Mouse (Mus musculus) limb, embryonic 15.5 days (tissue): ENCODE measurements around the gene Fndc8. TPM values are rescaled to one million over a fixed set of nuclear protein-coding genes. Genes with fewer than 3 reads are reported as not detected.
"Not testable (repeated sequence)": the region's sequence is repeated elsewhere in the genome, so short reads cannot be mapped to it uniquely, and the experiment has no call there.

Source experiments
- ATAC-seq: fragments of 200-750 bp; cut with Nextera tagmentation; 2 replicates; pipeline ENCODE4 v1.8.0; 2017; ENCODE audit warnings: low read depth, moderate TSS enrichment; ENCODE audit not compliant: insufficient number of reproducible peaks, low FRiP score, low TSS enrichment
- H3K27ac ChIP-seq: fragments of 300-500 bp; sonication (generic); 2 replicates; pipeline ENCODE4 v1.5.1; 2015; ENCODE audit warnings: moderate library complexity, mild to moderate bottlenecking, inconsistent platforms
- H3K27me3 ChIP-seq: fragments of 300-500 bp; sonication (generic); 2 replicates; pipeline ENCODE4 v1.6.1; 2015; ENCODE audit warnings: inconsistent platforms
- H3K36me3 ChIP-seq: fragments of 300-500 bp; sonication (generic); 2 replicates; pipeline ENCODE4 v1.6.1; 2015; ENCODE audit warnings: inconsistent platforms
- H3K4me1 ChIP-seq: fragments of 300-500 bp; sonication (generic); 2 replicates; pipeline ENCODE4 v1.6.1; 2015; ENCODE audit warnings: inconsistent platforms
- H3K4me2 ChIP-seq: fragments of 300-500 bp; sonication (generic); 2 replicates; pipeline ENCODE4 v1.6.1; 2015; ENCODE audit warnings: mild to moderate bottlenecking, inconsistent platforms
- H3K4me3 ChIP-seq: fragments of 300-500 bp; sonication (generic); 2 replicates; pipeline ENCODE4 v1.5.1; 2015; ENCODE audit warnings: mild to moderate bottlenecking, inconsistent platforms
- H3K9ac ChIP-seq: fragments of 300-500 bp; sonication (generic); 2 replicates; pipeline ENCODE4 v1.6.1; 2015; ENCODE audit warnings: inconsistent platforms
- H3K9me3 ChIP-seq: fragments of 300-500 bp; sonication (generic); 2 replicates; pipeline ENCODE4 v1.6.1; 2016; ENCODE audit warnings: inconsistent platforms
- WGBS: fragments of 180-500 bp; shearing (Covaris S2); methylation state at CpG from one replicate; pipeline ENCODE4 v1.1.7; 2015; 5-methylcytosine and 5-hydroxymethylcytosine counted together
- polyA plus RNA-seq: library from polyadenylated mRNA; unstranded; fragments of >200 nt; fragmentation: Nextera tagmentation; extraction: Ambion mirVana; gene quantifications from 2 replicates; pipeline ENCODE4 v1.2.1, GENCODE M21; 2015

Fndc8 gene
- polyA plus RNA-seq, 1 experiment from 2014 or later = 0.37 TPM

DNA sequence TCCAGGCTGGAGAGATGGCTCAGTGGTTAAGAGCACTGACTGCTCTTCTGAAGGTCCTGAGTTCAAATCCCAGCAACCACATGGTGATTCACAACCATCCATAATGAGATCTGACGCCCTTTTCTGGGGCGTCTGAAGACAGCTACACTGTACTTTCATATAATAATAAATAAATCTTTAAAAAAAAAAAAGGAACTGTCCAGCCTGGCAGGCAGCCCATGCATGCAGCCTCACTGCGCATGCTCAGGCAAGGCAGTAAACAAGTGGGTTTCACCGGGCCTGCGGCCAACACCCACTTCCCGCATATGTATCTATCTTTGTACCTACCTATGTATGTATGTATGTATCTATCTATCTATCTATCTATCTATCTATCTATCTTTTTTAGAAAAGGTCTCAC lies 32.0 kb downstream of the Fndc8 start:
- not testable (repeated sequence) for ATAC-seq, H3K4me3 ChIP-seq, H3K9ac ChIP-seq, H3K9me3 ChIP-seq, H3K36me3 ChIP-seq, H3K4me1 ChIP-seq, H3K4me2 ChIP-seq, H3K27ac ChIP-seq
- WGBS = 81% methylated on average over 6 of the region's 6 CpGs
- H3K27me3 ChIP-seq = peaks cover 49% of the 10 kb centered on the region

DNA sequence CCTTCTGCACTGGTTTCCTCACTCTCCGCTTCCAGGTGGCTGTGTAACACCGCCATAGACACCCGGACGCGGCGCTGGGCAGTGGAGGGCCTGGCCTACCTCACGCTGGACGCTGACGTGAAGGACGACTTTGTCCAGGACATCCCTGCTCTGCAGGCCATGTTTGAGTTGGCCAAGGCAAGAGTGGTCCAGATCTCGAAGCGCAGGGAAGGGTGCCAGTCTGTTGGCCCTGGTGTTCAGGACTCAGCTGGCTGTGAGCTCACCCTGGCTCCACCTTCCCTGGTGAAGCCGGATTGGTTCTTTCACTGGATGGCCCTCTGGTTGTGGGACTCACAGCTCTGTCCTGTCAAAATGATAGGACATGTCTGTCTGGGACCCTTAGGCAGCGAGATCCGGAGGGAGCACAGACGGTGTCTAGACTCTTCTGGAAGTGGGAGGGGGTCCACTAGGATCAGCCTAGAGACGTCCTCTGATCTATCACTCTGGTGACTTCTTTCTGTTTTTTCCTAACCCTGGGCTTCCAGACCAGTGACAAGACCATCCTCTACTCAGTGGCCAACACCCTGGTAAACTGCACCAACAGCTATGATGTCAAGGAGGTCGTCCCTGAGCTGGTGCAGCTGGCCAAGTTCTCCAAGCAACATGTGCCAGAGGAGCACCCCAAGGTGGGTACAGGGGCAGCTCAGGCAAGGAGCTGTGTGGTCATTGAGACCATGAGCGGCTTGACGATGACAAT lies 37.1 kb downstream of the Fndc8 start:
- Histone ChIP-seq H3K27me3 (peaks cover 63% of the 10 kb centered on the region), H3K36me3 (no peaks in the 10 kb centered on the region), H3K4me2 (no peak overlapping the region), H3K4me3 (no peak overlapping the region), H3K9ac (no peak overlapping the region), H3K4me1 (peaks cover 27% of the 10 kb centered on the region), H3K9me3 (no peaks in the 10 kb centered on the region), H3K27ac (no peak overlapping the region)
- 33% methylated on average over 20 of the region's 20 CpGs for WGBS
- no peak for ATAC-seq

DNA sequence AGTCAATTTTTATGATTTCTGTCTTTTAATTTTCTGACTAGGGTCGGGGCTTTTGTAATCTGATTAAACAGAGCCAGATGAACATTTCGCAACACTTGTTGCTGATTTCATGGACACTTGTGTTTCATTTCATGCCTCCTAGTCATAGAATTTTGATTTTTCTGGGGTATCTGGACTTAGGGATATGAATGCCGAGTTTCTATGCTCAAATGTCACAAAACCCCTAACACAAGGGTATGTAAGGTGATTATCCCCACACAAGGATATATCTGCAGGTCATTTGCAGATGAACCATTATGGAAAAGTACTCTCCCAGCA lies 37.7 kb downstream of the Fndc8 start:
- no peaks in the 10 kb centered on the region for H3K36me3 ChIP-seq
- 39% methylated on average over 3 of the region's 3 CpGs for WGBS
- H3K9ac ChIP-seq = no peak overlapping the region
- no peaks in the 10 kb centered on the region for H3K9me3 ChIP-seq
- H3K27me3 ChIP-seq = peaks cover 69% of the 10 kb centered on the region
- no peak overlapping the region for H3K27ac ChIP-seq
- H3K4me1 ChIP-seq = peaks cover 27% of the 10 kb centered on the region
- H3K4me3 ChIP-seq = no peak overlapping the region
- no peak for ATAC-seq
- no peak overlapping the region for H3K4me2 ChIP-seq

DNA sequence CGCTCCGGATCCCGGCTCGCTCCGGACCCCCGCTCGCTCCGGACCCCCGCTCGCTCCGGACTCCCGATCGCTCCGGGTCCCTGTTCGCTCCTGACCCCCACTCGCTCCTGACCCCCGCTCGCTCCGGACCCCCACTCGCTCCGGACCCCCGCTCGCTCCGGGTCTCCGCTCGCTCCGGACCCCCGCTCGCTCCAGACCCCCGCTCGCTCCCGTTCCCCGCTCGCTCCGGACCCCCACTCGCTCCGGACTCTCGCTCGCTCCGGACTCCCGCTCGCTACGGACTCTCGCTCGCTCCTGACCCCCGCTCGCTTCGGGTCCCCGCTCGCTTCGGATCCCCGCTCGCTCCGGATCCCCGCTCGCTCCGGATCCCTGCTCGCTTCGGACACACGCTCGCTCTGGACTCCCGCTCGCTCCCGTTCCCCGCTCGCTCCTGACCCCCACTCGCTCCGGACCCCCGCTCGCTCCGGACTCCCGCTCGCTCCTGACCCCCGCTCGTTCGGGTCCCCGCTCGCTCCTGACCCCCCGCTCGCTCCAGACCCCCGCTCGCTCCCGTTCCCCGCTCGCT lies 38.5 kb downstream of the Fndc8 start:
- H3K9ac ChIP-seq, H3K9me3 ChIP-seq, ATAC-seq, H3K36me3 ChIP-seq, H3K27ac ChIP-seq: not testable (repeated sequence)
- H3K4me3 ChIP-seq = peak overlapping the region; percentile 43
- H3K4me2 ChIP-seq = peak overlapping the region; percentile 91
- peaks cover 27% of the 10 kb centered on the region for H3K4me1 ChIP-seq
- H3K27me3 ChIP-seq = peaks cover 67% of the 10 kb centered on the region
- 1% methylated on average over 81 of the region's 85 CpGs for WGBS

DNA sequence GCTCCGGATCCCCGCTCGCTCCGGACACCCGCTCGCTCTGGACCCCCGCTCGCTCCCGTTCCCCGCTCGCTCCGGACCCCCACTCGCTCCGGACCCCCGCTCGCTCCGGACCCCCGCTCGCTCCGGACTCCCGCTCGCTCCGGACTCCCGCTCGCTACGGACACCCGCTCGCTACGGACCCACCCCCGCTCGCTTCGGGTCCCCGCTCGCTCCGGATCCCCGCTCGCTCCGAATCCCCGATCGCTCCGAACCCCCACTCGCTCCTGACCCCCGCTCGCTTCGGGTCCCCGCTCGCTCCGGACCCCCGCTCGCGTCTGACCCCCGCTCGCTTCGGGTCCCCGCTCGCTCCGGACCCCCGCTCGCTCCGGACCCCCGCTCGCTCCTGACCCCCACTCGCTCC lies 39.2 kb downstream of the Fndc8 start:
- ATAC-seq, H3K9me3 ChIP-seq, H3K27ac ChIP-seq, H3K36me3 ChIP-seq: not testable (repeated sequence)
- Histone ChIP-seq H3K9ac (peak overlapping the region; percentile 14; the same call in 1 of the 2 replicates), H3K27me3 (peaks cover 67% of the 10 kb centered on the region), H3K4me3 (peak overlapping the region; percentile 43), H3K4me2 (peak overlapping the region; percentile 91), H3K4me1 (peaks cover 27% of the 10 kb centered on the region)
- WGBS = under 1% methylated on average over 62 of the region's 63 CpGs

DNA sequence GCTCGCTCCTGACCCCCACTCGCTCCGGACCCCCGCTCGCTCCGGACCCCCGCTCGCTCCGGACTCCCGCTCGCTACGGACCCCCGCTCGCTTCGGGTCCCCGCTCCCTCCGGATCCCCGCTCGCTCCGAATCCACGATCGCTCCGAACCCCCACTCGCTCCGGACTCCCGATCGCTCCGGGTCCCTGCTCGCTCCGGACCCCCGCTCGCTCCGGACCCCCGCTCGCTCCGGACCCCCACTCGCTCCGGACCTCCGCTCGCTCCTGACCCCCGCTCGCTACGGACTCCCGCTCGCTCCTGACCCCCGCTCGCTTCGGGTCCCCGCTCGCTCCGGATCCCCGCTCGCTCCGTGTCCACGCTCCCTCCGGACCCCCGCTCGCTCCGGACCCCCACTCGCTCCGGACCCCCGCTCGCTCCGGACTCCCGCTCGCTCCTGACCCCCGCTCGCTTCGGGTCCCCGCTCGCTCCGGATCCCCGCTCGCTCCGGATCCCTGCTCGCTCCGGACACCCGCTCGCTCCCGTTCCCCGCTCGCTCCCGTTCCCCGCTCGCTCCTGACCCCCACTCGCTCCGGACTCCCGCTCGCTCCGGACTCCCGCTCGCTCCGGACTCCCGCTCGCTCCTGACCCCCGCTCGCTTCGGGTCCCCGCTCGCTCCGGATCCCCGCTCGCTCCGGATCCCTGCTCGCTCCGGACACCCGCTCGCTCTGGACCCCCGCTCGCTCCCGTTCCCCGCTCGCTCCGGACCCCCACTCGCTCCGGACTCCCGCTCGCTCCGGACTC lies 39.9 kb downstream of the Fndc8 start:
- not testable (repeated sequence) for H3K36me3 ChIP-seq, H3K9me3 ChIP-seq, H3K27ac ChIP-seq, ATAC-seq
- peaks cover 67% of the 10 kb centered on the region for H3K27me3 ChIP-seq
- WGBS = under 1% methylated on average over 117 of the region's 119 CpGs
- peak overlapping the region; percentile 43 for H3K4me3 ChIP-seq
- H3K9ac ChIP-seq = peak overlapping the region; percentile 14; the same call in 1 of the 2 replicates
- H3K4me2 ChIP-seq = peak overlapping the region; percentile 91
- H3K4me1 ChIP-seq = peaks cover 27% of the 10 kb centered on the region

DNA sequence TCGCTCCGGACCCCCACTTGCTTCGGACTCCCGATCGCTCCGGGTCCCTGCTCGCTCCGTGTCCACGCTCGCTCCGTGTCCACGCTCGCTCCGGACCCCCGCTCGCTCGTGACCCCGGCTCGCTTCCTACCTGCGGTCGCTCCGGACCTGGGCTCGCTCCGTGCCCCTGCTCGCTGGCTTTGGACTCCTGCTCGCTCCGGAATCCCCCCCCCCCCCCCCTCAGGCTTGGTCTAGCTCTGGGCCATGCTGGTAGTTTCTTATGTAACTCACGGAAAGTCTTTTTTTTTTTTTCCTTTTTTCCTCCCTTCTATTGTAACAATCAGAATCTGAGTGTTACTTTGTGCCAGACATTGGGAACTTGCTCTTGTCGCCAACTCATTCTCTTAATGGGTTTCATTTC lies 41.3 kb downstream of the Fndc8 start:
- no peak overlapping the region for H3K9ac ChIP-seq
- no peaks in the 10 kb centered on the region for H3K36me3 ChIP-seq

DNA sequence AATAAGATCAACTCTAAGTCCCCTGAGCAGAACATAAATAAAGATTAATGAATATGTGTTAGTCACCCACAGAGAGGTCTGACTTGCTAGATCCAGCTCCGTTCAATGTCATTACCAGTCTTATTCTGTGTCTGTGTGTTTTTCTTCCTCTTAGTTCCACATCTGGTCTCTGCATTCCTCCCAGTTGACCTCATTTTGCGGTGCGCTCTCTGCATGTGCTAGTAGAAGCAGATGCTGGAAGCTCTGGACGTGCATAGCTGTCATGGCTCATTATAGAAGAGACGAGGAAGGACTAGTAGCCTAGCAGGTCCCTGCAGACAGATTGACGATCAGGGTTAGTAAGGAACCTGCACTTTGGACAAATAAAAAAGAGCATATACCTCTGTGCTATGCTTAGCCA lies 51.4 kb downstream of the Fndc8 start:
- H3K4me2 ChIP-seq = no peak overlapping the region
- H3K4me3 ChIP-seq = no peak overlapping the region
- no peaks in the 10 kb centered on the region for H3K9me3 ChIP-seq
- no peak overlapping the region for H3K9ac ChIP-seq
- no peaks in the 10 kb centered on the region for H3K4me1 ChIP-seq
- peaks cover 45% of the 10 kb centered on the region for H3K27me3 ChIP-seq
- WGBS = 36% methylated on average over 6 of the region's 6 CpGs
- ATAC-seq = no peak
- H3K27ac ChIP-seq = no peak overlapping the region
- no peaks in the 10 kb centered on the region for H3K36me3 ChIP-seq

More for the DNA sequence above, 41.3 kb downstream of the Fndc8 start:
- H3K27me3 ChIP-seq = peaks cover 70% of the 10 kb centered on the region
- H3K9me3 ChIP-seq = no peaks in the 10 kb centered on the region
- H3K4me3 ChIP-seq = peak overlapping the region; percentile 43
- H3K27ac ChIP-seq = no peak overlapping the region
- ATAC-seq = no peak
- peaks cover 27% of the 10 kb centered on the region for H3K4me1 ChIP-seq
- 2% methylated on average over 29 of the region's 29 CpGs for WGBS
- H3K4me2 ChIP-seq = peak overlapping the region; percentile 91

DNA sequence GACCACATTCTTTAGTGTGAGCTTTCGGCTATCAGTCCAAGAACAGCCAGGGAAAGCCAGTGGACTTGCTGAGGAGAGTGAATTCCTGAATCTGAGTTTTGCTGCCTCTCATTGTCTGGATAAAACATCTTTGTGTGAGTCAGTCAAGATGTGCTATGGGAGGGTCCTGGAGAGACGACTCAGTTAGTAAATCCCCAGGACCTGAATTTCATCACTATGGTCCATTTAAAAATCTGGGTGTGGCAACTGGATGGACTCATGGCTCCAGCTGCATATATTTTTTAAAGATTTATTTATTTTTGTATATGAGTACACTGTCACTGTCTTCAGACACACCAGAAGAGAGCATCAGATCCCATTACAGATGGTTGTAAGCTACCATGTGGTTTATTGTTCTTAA lies 53.7 kb downstream of the Fndc8 start:
- H3K27me3 ChIP-seq = peaks cover 34% of the 10 kb centered on the region
- no peaks in the 10 kb centered on the region for H3K4me1 ChIP-seq
- H3K4me2 ChIP-seq = no peak overlapping the region
- H3K27ac ChIP-seq = no peak overlapping the region
- no peak overlapping the region for H3K9ac ChIP-seq
- WGBS = 63% methylated on average over 2 of the region's 2 CpGs
- no peak for ATAC-seq
- no peaks in the 10 kb centered on the region for H3K36me3 ChIP-seq
- H3K4me3 ChIP-seq = no peak overlapping the region
- H3K9me3 ChIP-seq = no peaks in the 10 kb centered on the region

DNA sequence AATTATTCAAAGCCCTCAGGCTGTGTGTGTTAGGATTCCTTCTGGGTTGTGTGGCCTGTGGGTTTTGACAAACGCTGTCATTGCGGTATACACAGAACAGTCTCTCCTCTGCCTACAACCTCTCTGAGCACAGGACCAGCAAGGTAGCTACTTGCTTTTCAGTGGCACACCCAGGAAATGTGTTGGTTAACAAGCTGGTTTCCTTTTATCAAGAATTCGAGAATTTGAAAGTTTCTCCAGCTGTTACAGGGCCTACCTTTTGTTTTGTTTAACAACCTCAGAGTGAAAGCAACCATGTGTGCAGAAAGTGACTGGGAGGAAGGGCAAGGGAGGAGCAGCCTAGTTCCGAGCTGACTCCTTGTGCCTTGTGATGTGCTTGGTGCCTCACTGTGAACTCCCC lies 55.5 kb downstream of the Fndc8 start:
- ATAC-seq = no peak
- Histone ChIP-seq H3K9ac (no peak overlapping the region), H3K36me3 (no peaks in the 10 kb centered on the region), H3K4me2 (no peak overlapping the region), H3K9me3 (no peaks in the 10 kb centered on the region), H3K4me1 (peaks cover 12% of the 10 kb centered on the region; the same call in 1 of the 2 replicates), H3K4me3 (no peak overlapping the region), H3K27ac (no peak overlapping the region), H3K27me3 (peaks cover 35% of the 10 kb centered on the region)
- WGBS = 39% methylated on average over 4 of the region's 4 CpGs

DNA sequence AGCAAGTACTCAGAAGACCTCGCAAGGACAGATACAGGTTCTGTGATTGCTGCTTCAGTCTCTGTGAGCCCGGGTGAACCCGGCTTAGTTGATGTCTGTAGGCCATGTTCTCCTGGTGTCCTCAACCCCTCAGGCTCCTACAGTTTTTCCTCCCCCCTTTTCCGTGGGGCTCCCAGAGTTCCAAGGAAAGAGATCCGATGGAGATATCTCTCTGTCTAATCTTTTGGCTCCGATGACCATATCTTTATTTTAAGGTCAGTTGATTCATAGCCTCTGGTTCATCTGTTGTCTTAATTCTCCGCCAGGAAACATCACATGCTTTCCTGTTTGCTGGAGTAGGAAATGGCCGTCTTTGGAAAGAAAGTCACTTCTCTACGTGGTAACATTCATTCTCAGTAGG lies 57.1 kb downstream of the Fndc8 start:
- ATAC-seq = no peak
- no peaks in the 10 kb centered on the region for H3K36me3 ChIP-seq
- no peak overlapping the region for H3K9ac ChIP-seq
- no peak overlapping the region for H3K4me2 ChIP-seq
- H3K4me3 ChIP-seq = no peak overlapping the region
- WGBS = 83% methylated on average over 9 of the region's 9 CpGs
- no peak overlapping the region for H3K27ac ChIP-seq
- peaks cover 43% of the 10 kb centered on the region for H3K27me3 ChIP-seq
- no peaks in the 10 kb centered on the region for H3K9me3 ChIP-seq
- H3K4me1 ChIP-seq = peaks cover 12% of the 10 kb centered on the region; the same call in 1 of the 2 replicates
